Mouse (Mus musculus): Measurements from ENCODE around the gene Hcn4. TPM values are rescaled to one million over a fixed set of nuclear protein-coding genes. Genes with fewer than 3 reads are reported as not detected.

Gene Hcn4
- total RNA-seq (2021), result 1 to 10 TPM; 4.6 to 6.7 TPM

GRCm38 (mm10) chr9:58823139-58823917 is at the start of gene Hcn4:
Gene Hcn4, plus strand, starts transcription at chr9:58823412.
- intact Hi-C loops (cut with DNase I), result no loop called here
- DNase-seq (ENCODE audit: low spot score in 2 of 2), result peak in 1 of 2 experiments; percentile 15

- intact Hi-C loops (cut with DNase I), result no loop called here
- no peak for DNase-seq (ENCODE audit: low spot score in 2 of 2)
These were observed 48.5 kb upstream of the Hcn4 start for GRCm38 (mm10) chr9:58774761-58775160.

GRCm38 (mm10) chr9:58775363-58775762 is 47.8 kb upstream of the Hcn4 start:
- DNase-seq (ENCODE audit: low spot score in 2 of 2), result no peak
- intact Hi-C loops (cut with DNase I), result no loop called here

GRCm38 (mm10) chr9:58789476-58789875 is 33.7 kb upstream of the Hcn4 start:
- DNase-seq (ENCODE audit: low spot score in 2 of 2), result no peak
- intact Hi-C loops (cut with DNase I), result no loop called here

GRCm38 (mm10) chr9:58798155-58798554 is 25.1 kb upstream of the Hcn4 start:
- no peak for DNase-seq (ENCODE audit: low spot score in 2 of 2)
- intact Hi-C loops (cut with DNase I), result no loop called here

GRCm38 (mm10) chr9:58801441-58801840 is 21.8 kb upstream of the Hcn4 start:
- DNase-seq (ENCODE audit: low spot score in 2 of 2), result no peak
- intact Hi-C loops (cut with DNase I), result no loop called here

GRCm38 (mm10) chr9:58802294-58802693 is 20.9 kb upstream of the Hcn4 start:
- intact Hi-C loops (cut with DNase I), result no loop called here
- no peak for DNase-seq (ENCODE audit: low spot score in 2 of 2)

- intact Hi-C loops (cut with DNase I), result no loop called here
These were observed 20.4 kb upstream of the Hcn4 start for GRCm38 (mm10) chr9:58802802-58803201.

GRCm38 (mm10) chr9:58805601-58806318 is 17.5 kb upstream of the Hcn4 start:
- intact Hi-C loops (cut with DNase I), result no loop called here
- DNase-seq (ENCODE audit: low spot score in 2 of 2), result no peak

More at GRCm38 (mm10) chr9:58802802-58803201, 20.4 kb upstream of the Hcn4 start:
- no peak for DNase-seq (ENCODE audit: low spot score in 2 of 2)

- DNase-seq (ENCODE audit: low spot score in 2 of 2), result no peak
- intact Hi-C loops (cut with DNase I), result no loop called here
These were observed 12.0 kb upstream of the Hcn4 start for GRCm38 (mm10) chr9:58811171-58811570.

GRCm38 (mm10) chr9:58815552-58816260 is 7.5 kb upstream of the Hcn4 start:
- intact Hi-C loops (cut with DNase I), result no loop called here
- DNase-seq (ENCODE audit: low spot score in 2 of 2), result peak; percentile 66 to 80

- intact Hi-C loops (cut with DNase I), result no loop called here
These were observed 6.8 kb upstream of the Hcn4 start for GRCm38 (mm10) chr9:58816458-58816857.

GRCm38 (mm10) chr9:58817676-58818075 is 5.5 kb upstream of the Hcn4 start:
- no peak for DNase-seq (ENCODE audit: low spot score in 2 of 2)
- intact Hi-C loops (cut with DNase I), result no loop called here

More at GRCm38 (mm10) chr9:58816458-58816857, 6.8 kb upstream of the Hcn4 start:
- DNase-seq (ENCODE audit: low spot score in 2 of 2), result no peak

GRCm38 (mm10) chr9:58822431-58823091 is 651 bp upstream of the Hcn4 start:
- intact Hi-C loops (cut with DNase I), result no loop called here
- peak; percentile 76 to 78 for DNase-seq (ENCODE audit: low spot score in 2 of 2)

GRCm38 (mm10) chr9:58823918-58824215 is 655 bp downstream of the Hcn4 start:
- intact Hi-C loops (cut with DNase I), result no loop called here
- DNase-seq (ENCODE audit: low spot score in 2 of 2), result no peak

- DNase-seq (ENCODE audit: low spot score in 2 of 2), result no peak
- intact Hi-C loops (cut with DNase I), result no loop called here
These were observed 6.4 kb downstream of the Hcn4 start for GRCm38 (mm10) chr9:58829627-58830026.

GRCm38 (mm10) chr9:58832939-58833338 is 9.7 kb downstream of the Hcn4 start:
- intact Hi-C loops (cut with DNase I), result no loop called here
- no peak for DNase-seq (ENCODE audit: low spot score in 2 of 2)

GRCm38 (mm10) chr9:58837174-58837573 is 14.0 kb downstream of the Hcn4 start:
- intact Hi-C loops (cut with DNase I), result no loop called here
- DNase-seq (ENCODE audit: low spot score in 2 of 2), result no peak

GRCm38 (mm10) chr9:58838504-58838903 is 15.3 kb downstream of the Hcn4 start:
- DNase-seq (ENCODE audit: low spot score in 2 of 2), result no peak
- intact Hi-C loops (cut with DNase I), result no loop called here

- intact Hi-C loops (cut with DNase I), result no loop called here
- DNase-seq (ENCODE audit: low spot score in 2 of 2), result no peak
These were observed 18.4 kb downstream of the Hcn4 start for GRCm38 (mm10) chr9:58841655-58842054.
